Mouse (Mus musculus): ENCODE results near the gene Zfyve1.
A peak's percentile ranks its signal among the peaks of the same experiment; 100 is the strongest.

Gene Zfyve1

GRCm38 (mm10) chr12:83523056-83523455 lies 74.0 kb downstream of the Zfyve1 start:
- no peak for DNase-seq (ENCODE audit: low read depth)

GRCm38 (mm10) chr12:83521083-83521482 lies 75.9 kb downstream of the Zfyve1 start:
- DNase-seq (ENCODE audit: low read depth): no peak

GRCm38 (mm10) chr12:83520311-83520890 lies 76.6 kb downstream of the Zfyve1 start, which contains the start of gene Dcaf4:
Dcaf4 (plus strand) TSS chr12:83520466.
- peak; percentile 86 for DNase-seq (ENCODE audit: low read depth)

- no peak for DNase-seq (ENCODE audit: low read depth)
Observed at GRCm38 (mm10) chr12:83517580-83517979, 79.4 kb downstream of the Zfyve1 start.

GRCm38 (mm10) chr12:83514216-83514615 lies 82.8 kb downstream of the Zfyve1 start:
- DNase-seq (ENCODE audit: low read depth): no peak

- no peak for DNase-seq (ENCODE audit: low read depth)
Observed at GRCm38 (mm10) chr12:83513185-83513584, 83.8 kb downstream of the Zfyve1 start.

GRCm38 (mm10) chr12:83512783-83513182 lies 84.2 kb downstream of the Zfyve1 start:
- DNase-seq (ENCODE audit: low read depth): no peak

- DNase-seq (ENCODE audit: low read depth): no peak
Observed at GRCm38 (mm10) chr12:83510586-83510985, 86.4 kb downstream of the Zfyve1 start.

GRCm38 (mm10) chr12:83506543-83506942 lies 90.5 kb downstream of the Zfyve1 start:
- no peak for DNase-seq (ENCODE audit: low read depth)

- no peak for DNase-seq (ENCODE audit: low read depth)
Observed at GRCm38 (mm10) chr12:83502190-83502589, 94.8 kb downstream of the Zfyve1 start.

- DNase-seq (ENCODE audit: low read depth): no peak
Observed at GRCm38 (mm10) chr12:83499256-83499655, 97.8 kb downstream of the Zfyve1 start.

- no peak for DNase-seq (ENCODE audit: low read depth)
Observed at GRCm38 (mm10) chr12:83497959-83498358, 99.1 kb downstream of the Zfyve1 start.

GRCm38 (mm10) chr12:83496736-83497135 lies 100.3 kb downstream of the Zfyve1 start:
- DNase-seq (ENCODE audit: low read depth): no peak

Data from fibroblast of lung, adult 2 months (primary cell).